Mouse (Mus musculus) lung, postnatal 0 days (tissue): ENCODE results near the gene Glrx.

ENCODE experiments used
- CTCF ChIP-seq: IDR thresholded peaks from 2 replicates; pipeline ENCODE4 v1.5.1; 2016; ENCODE audit warnings: antibody characterized with exemption, mild to moderate bottlenecking
- EP300 ChIP-seq: IDR thresholded peaks from 2 replicates; pipeline ENCODE4 v1.6.1; 2016; ENCODE audit warnings: antibody characterized with exemption, mild to moderate bottlenecking, control low read depth

DNA sequence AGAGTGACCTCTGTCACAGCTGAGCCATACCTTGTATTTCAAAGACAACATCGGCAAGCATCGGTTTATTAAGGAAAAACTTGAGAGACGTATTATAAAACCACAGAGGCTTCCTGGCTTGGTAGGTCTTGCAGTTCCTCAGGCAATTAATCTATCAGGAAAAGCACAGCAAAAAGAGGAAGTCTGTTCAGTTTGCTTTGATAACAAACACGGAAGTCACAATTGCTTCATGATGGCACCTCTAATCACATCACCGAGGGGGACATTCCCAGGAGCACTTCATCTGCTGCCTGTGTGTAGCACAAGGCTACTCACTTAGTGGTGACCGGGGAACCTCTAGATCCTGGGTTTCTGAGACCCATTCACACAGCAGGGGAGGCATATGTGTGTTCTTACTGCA is 53.2 kb downstream of the Glrx start:
- TF ChIP-seq EP300 (no peak), CTCF (no peak)
